Mouse (Mus musculus) brain, embryonic 14.5 days (tissue): ENCODE measurements around the gene AI413582.

ENCODE experiments used
- CTCF ChIP-seq: fragments of 200-500 bp; IDR thresholded peaks from 2 replicates; pipeline ENCODE4 v1.5.1; 2012; ENCODE audit warnings: inconsistent platforms, mild to moderate bottlenecking, moderate library complexity, borderline replicate concordance; ENCODE audit not compliant: insufficient read depth, insufficient read length; ENCODE audit errors: extremely low read depth
- POLR2A ChIP-seq: fragments of 200-500 bp; IDR thresholded peaks from 2 replicates; pipeline ENCODE4 v1.6.1; 2012; ENCODE audit warnings: mild to moderate bottlenecking, inconsistent platforms, borderline replicate concordance; ENCODE audit not compliant: poor library complexity, insufficient read depth, insufficient read length, severe bottlenecking; ENCODE audit errors: extremely low read depth

DNA sequence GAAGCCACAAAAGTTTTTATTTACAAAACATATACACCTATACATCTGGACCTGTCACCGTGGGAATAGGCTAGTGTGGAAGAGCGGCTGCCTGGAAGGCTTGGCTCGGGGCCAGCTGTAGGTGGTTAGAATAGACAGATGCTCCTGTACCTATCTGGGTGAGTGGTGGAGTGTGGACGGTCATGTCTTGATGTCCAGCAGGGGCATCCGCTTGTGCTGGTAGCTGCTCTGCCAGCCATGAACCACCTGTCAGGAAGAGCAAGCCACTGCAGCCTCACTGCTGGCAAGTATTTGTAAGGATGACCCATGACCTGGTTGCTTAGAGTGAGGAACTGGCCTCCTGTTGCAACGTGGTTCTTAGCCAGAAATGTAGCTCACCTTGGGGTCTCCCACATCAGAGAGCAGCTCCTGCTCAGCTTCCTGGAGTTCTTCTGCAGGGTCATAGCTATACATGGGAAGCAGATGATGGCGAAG lies 1.7 kb downstream of the AI413582 start:
- TF ChIP-seq POLR2A (no peak), CTCF (no peak)
